Mouse (Mus musculus) lung, adult 18-20 months (tissue): ENCODE results near the gene Slc38a4.

Experiments
- DNase-seq, 2 experiments: peaks; one replicate each; pipeline ENCODE4 v3.0.0; 2022; ENCODE audit warnings: mixed read lengths in 2 of 2

The Slc38a4 gene

DNA sequence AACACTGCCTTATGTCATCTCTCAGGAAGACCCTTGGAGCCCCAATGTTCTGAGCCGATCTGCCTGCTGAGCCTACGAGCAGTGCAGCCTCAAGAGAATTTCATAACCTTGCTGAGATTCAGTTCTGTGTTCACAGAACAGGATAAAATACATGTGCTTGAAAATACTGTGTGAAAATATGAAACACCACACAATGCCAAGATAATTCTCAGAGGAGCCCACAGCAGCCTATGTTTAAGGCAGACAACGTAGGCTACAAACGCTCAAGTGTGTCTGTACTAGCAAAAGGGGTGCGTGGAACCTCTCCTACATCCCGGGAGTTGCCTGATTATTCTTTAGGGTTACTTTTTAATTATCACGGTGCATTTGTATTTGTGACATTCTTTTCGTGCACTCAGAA, 92.4 kb downstream of the Slc38a4 start:
- no peak for DNase-seq

DNA sequence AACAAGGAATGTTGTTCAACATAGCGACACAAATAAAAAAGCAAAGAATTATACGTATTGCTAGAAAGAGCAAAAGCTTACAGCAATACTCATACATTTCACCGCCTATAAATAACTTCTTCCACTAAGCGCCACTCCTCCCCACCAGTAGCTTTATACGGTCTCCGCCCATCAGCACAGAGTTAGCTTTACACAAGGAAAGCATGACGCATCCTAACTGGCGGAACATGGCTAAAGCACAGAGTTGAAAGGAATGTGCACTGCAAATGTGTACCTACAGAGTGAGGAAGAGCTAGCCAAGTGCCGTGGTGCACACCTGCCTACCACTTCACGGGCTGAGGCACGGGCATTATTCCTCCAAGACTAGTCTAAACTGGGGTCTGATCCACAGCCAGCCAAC, 95.4 kb downstream of the Slc38a4 start:
- DNase-seq = no peak

DNA sequence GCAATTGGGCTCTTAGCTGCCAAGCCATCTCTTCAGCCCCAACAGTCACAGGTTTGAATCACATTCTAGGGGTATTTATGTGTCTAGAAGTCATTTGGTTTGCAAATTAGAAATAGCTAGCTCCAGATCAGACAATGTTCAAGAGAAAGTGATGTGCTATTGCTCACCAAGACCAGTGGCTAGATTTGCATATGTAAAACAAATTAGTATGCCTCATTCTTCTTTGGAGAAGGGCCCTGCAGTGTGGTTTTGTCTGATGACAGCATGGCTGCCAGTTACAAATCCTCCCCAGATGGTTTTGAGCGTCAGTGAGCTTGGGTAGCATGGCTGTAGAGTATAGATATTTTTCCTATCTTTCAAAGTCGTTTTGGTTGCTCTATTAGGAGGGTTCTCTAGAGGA, 96.5 kb downstream of the Slc38a4 start:
- no peak for DNase-seq

DNA sequence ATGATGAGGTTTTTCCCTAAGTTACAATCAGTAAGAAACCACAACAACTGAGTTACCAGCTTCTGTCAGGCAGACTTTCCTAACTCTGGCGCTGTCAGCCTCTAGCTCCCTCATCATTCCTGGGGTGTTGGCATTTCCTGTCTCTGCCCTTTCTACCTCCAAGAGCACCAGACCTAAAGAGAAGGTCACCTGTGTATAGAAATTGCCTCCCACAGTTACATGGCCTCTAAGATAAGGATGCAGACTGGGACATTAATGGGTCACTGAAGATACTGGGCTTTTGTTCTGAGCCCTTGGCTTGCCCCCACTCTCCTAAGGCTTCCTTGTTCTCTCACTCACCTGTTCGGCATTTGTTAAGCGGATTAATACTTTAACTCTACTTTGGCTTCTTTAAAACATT, 99.1 kb downstream of the Slc38a4 start:
- no peak for DNase-seq

DNA sequence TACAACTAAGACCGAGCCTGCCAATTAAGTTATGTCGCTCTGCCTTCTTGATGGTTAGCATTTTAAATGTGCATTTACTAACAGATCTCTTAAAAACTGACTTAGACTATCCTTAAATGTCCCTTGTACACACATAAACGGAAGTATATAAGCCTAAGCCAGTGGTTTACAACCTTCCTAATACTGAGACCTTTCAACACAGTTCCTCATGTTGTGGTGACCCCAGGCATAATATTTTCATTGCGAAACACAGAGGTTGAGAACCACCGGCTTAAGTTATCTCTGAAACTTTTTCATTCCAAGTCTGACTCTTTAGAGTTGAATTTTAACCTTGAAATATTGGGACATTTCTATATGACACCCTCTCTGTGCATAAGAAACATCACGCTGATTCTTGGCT, 101.4 kb downstream of the Slc38a4 start:
- DNase-seq = no peak

DNA sequence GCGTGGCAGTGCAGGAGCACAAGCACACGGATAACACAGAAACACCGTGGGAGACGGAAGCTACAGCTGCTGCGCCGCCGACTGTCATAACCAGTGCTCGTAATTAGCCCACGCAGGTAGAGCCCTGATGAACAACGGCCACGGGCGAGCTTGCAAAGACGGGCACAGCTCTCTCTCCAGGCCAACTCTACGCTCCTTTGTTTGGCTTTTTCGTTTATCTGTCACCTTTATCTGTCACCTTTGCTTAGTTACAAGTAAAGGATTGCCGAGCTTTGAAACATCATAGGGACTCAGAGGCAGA, 101.9 kb downstream of the Slc38a4 start:
- no peak for DNase-seq

- peak; percentile 44 to 54 for DNase-seq
Observed at GRCm38 (mm10) chr15:96953112-96953937, 102.4 kb downstream of the Slc38a4 start.

DNA sequence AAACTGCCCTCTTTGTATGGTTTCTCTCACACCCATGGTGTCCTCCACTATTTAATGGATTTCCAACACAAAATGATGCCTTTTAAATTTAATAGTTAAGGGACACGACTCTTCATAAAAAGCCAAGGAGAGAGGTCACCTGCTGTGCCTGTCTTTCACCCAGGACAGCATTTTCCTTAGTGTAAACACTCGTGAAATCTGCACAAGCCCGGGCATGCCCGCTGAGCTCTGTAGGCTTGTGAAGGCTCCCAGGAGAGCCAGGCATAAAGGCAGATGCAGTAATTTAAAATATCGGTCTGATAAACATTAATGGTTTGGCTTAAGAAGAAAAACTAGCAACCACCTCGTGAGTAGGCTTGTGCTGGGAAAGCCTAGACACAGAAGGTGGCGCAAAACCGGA, 103.3 kb downstream of the Slc38a4 start:
- no peak for DNase-seq

GRCm38 (mm10) chr15:96951783-96952182, 104.0 kb downstream of the Slc38a4 start:
- no peak for DNase-seq

DNA sequence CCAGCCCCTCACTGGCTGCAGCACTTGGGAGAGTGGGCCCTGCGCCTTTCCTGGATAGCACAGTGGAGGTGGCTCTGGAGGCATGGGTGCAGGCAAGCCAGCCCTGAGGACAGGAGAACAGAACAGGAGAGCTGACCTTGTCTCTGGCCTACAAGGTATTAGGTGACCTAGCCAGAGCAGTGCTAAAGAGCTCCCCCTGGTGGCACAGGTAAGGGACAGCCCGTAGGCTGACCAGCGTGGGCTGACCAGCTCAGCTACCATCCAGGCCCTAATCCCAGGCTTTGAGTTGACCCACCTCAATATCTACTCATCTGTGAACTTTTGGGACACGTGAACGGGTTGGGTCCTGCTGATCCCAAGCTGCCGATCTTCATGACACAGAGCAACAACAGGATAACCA, 107.3 kb downstream of the Slc38a4 start:
- DNase-seq = peak; percentile 20 to 60
